Mouse (Mus musculus): ENCODE results near the gene Snapc4. TPM values are rescaled to one million over a fixed set of nuclear protein-coding genes. Genes with fewer than 3 reads are reported as not detected.

Snapc4 gene
- total RNA-seq, 2 experiments from 2014 or later: 72.5 to 88.9 TPM

- no peak for TF ChIP-seq CTCF (conservative IDR thresholded peaks at IDR 0.05)
- peak within 1 kb of the TSS; percentile 94 for H3K27ac ChIP-seq
- peak within 1 kb of the TSS; percentile 96 for H3K4me3 ChIP-seq
- DNase-seq (ENCODE audit: low spot score in 2 of 2): peak; percentile 65 to 66
These were observed 65.2 kb downstream of the Snapc4 start, which contains the start of gene Gpsm1 for GRCm38 (mm10) chr2:26315072-26315924. Gene Gpsm1, plus strand, starts transcription at chr2:26315515.

- DNase-seq (ENCODE audit: low spot score in 2 of 2): no peak
- peak overlapping the region; percentile 15; the same call in 1 of the 2 replicates for H3K4me3 ChIP-seq
- no peak for TF ChIP-seq CTCF (conservative IDR thresholded peaks at IDR 0.05)
- peak overlapping the region; percentile 69 for H3K27ac ChIP-seq
These were observed 66.0 kb downstream of the Snapc4 start for GRCm38 (mm10) chr2:26314281-26315071.

GRCm38 (mm10) chr2:26313394-26313793, 67.1 kb downstream of the Snapc4 start:
- TF ChIP-seq CTCF (conservative IDR thresholded peaks at IDR 0.05): no peak
- H3K4me3 ChIP-seq: no peak overlapping the region
- no peak for DNase-seq (ENCODE audit: low spot score in 2 of 2)
- no peak overlapping the region for H3K27ac ChIP-seq

GRCm38 (mm10) chr2:26312812-26313211, 67.6 kb downstream of the Snapc4 start:
- Histone ChIP-seq H3K27ac (no peak overlapping the region), H3K4me3 (no peak overlapping the region)
- TF ChIP-seq CTCF (conservative IDR thresholded peaks at IDR 0.05): peak; percentile 31
- DNase-seq (ENCODE audit: low spot score in 2 of 2): no peak

Other genes starting within 250 kb of the Snapc4 start
- not detected for gene Lhx3, start 172.4 kb downstream of the Snapc4 start, total RNA-seq (2021)
- 10 to 100 TPM; 25.3 to 25.7 TPM for gene Qsox2, start 143.1 kb downstream of the Snapc4 start, total RNA-seq (2021)
- under 1 TPM; 0.59 to 0.76 TPM for gene Ccdc187, start 86.1 kb downstream of the Snapc4 start, total RNA-seq (2021)
- gene Gpsm1, start 65.1 kb downstream of the Snapc4 start, total RNA-seq (2021): 10 to 100 TPM; 36.6 to 40.7 TPM
- gene Dnlz, start 28.5 kb downstream of the Snapc4 start, total RNA-seq (2021): 10 to 100 TPM; 26.5 to 27.2 TPM
- 1 to 10 TPM; 1.5 to 2.1 TPM for gene Card9, start 19.7 kb downstream of the Snapc4 start, total RNA-seq (2021)
- 100 to 1,000 TPM; 159 to 168 TPM for gene Entr1, start 8.7 kb upstream of the Snapc4 start, total RNA-seq (2021)
- gene Pmpca, start 8.7 kb upstream of the Snapc4 start, total RNA-seq (2021): 100 to 1,000 TPM in 1 of 2 experiments, 10 to 100 TPM in 1; 89.2 to 100 TPM
- 10 to 100 TPM; 22.2 to 25.1 TPM for gene Inpp5e, start 28.6 kb upstream of the Snapc4 start, total RNA-seq (2021)
- 10 to 100 TPM; 49.3 to 51.3 TPM for gene Sec16a, start 64.6 kb upstream of the Snapc4 start, total RNA-seq (2021)
- gene Notch1, start 136.0 kb upstream of the Snapc4 start, total RNA-seq (2021): 10 to 100 TPM; 32.7 to 35.7 TPM
- gene Egfl7, start 199.4 kb upstream of the Snapc4 start, total RNA-seq (2021): 10 to 100 TPM; 72.2 to 74.3 TPM
- not detected for gene Gm20532, start 206.0 kb upstream of the Snapc4 start, total RNA-seq (2021)
- 1 to 10 TPM; 1.6 to 2.5 TPM for gene Agpat2, start 223.8 kb upstream of the Snapc4 start, total RNA-seq (2021)
- 10 to 100 TPM; 70.3 to 72.6 TPM for gene Fam69b, start 247.8 kb upstream of the Snapc4 start, total RNA-seq (2021)

All from layer of hippocampus, adult 2 months (tissue).